Mouse (Mus musculus): ENCODE measurements around the gene Spata31d1b. TPM values are rescaled to one million over a fixed set of nuclear protein-coding genes. Genes with fewer than 3 reads are reported as not detected.
A peak's percentile ranks its signal among the peaks of the same experiment; 100 is the strongest.
"Not testable (repeated sequence)": the region's sequence is repeated elsewhere in the genome, so short reads cannot be mapped to it uniquely, and the experiment has no call there.

The Spata31d1b gene
- total and polyA plus RNA-seq, 2 experiments from 2014 or later = 0.33 TPM; not detected in 1

DNA sequence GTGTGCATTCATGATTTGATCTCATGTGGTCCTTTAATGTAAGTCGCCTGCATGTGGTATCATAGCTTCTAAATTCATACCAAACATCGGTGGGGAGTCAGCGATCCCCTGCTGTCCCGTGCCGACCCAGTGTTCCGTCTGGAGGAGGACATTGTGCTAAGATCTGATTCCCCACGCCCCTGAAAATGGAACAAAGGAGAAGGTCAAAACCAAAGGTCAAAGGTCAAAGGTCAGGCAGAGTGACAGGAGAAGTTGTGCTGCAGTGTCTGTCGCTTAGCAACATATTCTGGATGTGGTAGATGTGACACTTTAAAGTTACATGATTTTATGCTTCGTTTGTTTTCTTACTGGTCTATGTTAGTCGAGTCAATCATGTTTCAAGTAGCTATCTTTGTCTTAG lies 20.6 kb upstream of the Spata31d1b start:
- DNase-seq = peak; percentile 16
- no peak overlapping the region for H3K9ac ChIP-seq
- 41% methylated on average over 10 of the region's 10 CpGs for WGBS
- no peaks in the 10 kb centered on the region for H3K27me3 ChIP-seq (ENCODE audit: insufficient read depth, low read length)
- H3K4me3 ChIP-seq (ENCODE audit: low read depth, low read length) = no peak overlapping the region
- no peak overlapping the region for H3K27ac ChIP-seq (ENCODE audit: low read depth, low read length)
- no peak overlapping the region for H3K4me2 ChIP-seq (ENCODE audit: low read depth)
- ATAC-seq = no peak
- H3K36me3 ChIP-seq (ENCODE audit: insufficient read depth) = no peaks in the 10 kb centered on the region
- no peak for TF ChIP-seq CTCF (IDR thresholded peaks at IDR 0.05; ENCODE audit: low read depth)
- no peaks in the 10 kb centered on the region for H3K9me3 ChIP-seq (ENCODE audit: low read length)
- H3K4me1 ChIP-seq (ENCODE audit: insufficient read depth) = no peaks in the 10 kb centered on the region

DNA sequence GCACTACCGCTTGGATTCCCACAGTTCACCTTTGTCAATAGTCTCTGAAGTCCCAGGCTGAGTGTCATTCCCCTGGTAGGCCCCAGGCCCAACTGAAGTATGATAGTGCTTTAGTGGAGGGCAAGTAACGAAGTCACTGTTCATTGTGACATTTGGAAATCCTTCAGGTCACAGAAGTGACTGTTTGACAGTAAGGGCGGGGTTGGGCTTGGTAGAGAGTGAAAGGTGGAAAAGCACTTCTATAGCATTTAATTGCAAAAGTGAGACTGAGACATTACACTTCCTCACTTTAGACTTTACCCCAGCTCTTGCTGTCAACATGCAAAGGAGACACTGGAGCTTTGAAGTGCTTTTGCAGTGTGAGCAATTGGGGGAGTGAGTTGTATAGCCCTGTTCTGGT lies 18.1 kb upstream of the Spata31d1b start, which contains the start of gene 4921517D22Rik:
4921517D22Rik (minus strand) TSS at position 101 of the 400 bp plus-strand sequence.
- Histone ChIP-seq H3K27me3 (ENCODE audit: insufficient read depth, low read length) (no peaks in the 10 kb centered on the region), H3K27ac (ENCODE audit: low read depth, low read length) (no peak within 1 kb of the TSS), H3K9ac (no peak within 1 kb of the TSS), H3K9me3 (ENCODE audit: low read length) (no peaks in the 10 kb centered on the region), H3K4me1 (ENCODE audit: insufficient read depth) (no peaks in the 10 kb centered on the region), H3K4me2 (ENCODE audit: low read depth) (no peak within 1 kb of the TSS), H3K4me3 (ENCODE audit: low read depth, low read length) (no peak within 1 kb of the TSS), H3K36me3 (ENCODE audit: insufficient read depth) (no peaks in the 10 kb centered on the region)
- DNase-seq (no peak), ATAC-seq (no peak)
- 88% methylated on average over 3 of the region's 3 CpGs for WGBS
- no peak for TF ChIP-seq CTCF (IDR thresholded peaks at IDR 0.05; ENCODE audit: low read depth)

DNA sequence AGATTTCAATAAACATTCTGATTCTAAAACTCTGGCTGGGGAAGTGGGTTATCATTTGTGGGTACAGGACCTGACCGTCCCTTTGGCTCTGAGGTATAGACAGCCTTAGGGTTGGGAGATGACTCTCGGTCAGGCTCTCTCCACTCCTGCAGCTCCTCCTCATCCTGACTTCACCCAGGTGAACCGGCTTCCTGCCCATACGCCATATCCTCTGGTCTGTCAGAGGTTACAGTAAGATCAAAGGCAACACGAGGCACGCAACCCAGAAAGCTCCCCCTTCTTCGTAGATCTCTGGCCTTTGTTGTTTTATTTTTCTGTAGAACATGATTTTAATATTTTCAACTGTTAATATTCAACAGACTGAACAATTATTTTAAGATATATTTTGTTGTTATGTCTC lies 16.3 kb upstream of the Spata31d1b start:
- Histone ChIP-seq H3K4me2 (ENCODE audit: low read depth) (no peak overlapping the region), H3K27ac (ENCODE audit: low read depth, low read length) (no peak overlapping the region), H3K4me1 (ENCODE audit: insufficient read depth) (no peaks in the 10 kb centered on the region), H3K9me3 (ENCODE audit: low read length) (no peaks in the 10 kb centered on the region), H3K27me3 (ENCODE audit: insufficient read depth, low read length) (no peaks in the 10 kb centered on the region), H3K36me3 (ENCODE audit: insufficient read depth) (no peaks in the 10 kb centered on the region), H3K9ac (no peak overlapping the region), H3K4me3 (ENCODE audit: low read depth, low read length) (no peak overlapping the region)
- whole genome bisulfite sequencing = 94% methylated on average over 7 of the region's 7 CpGs
- no peak for ATAC-seq
- DNase-seq = no peak
- no peak for TF ChIP-seq CTCF (IDR thresholded peaks at IDR 0.05; ENCODE audit: low read depth)

DNA sequence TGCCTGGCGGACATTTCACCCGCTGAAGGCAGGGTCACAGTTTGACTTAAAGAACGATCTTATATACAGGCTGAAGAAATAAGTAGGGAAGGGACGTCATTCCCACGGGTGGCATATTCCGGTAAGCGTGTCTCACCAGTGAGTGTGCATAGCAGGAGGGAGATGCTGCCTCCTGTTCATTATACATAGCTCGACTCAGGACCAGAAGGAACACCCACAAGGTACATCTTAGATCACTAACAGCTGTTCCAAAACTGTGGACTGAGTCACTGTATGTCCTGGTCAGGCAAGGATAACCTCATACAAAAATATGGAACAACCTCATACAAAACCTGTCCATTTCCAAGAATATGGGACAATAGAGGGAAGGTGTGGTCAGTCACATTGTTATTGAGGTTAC lies 13.0 kb upstream of the Spata31d1b start:
- Histone ChIP-seq H3K27ac (ENCODE audit: low read depth, low read length) (no peak overlapping the region), H3K4me1 (ENCODE audit: insufficient read depth) (no peaks in the 10 kb centered on the region), H3K4me3 (ENCODE audit: low read depth, low read length) (no peak overlapping the region), H3K9ac (no peak overlapping the region), H3K36me3 (ENCODE audit: insufficient read depth) (no peaks in the 10 kb centered on the region), H3K27me3 (ENCODE audit: insufficient read depth, low read length) (no peaks in the 10 kb centered on the region), H3K9me3 (ENCODE audit: low read length) (no peaks in the 10 kb centered on the region), H3K4me2 (ENCODE audit: low read depth) (no peak overlapping the region)
- DNase-seq (no peak), ATAC-seq (no peak)
- 87% methylated on average over 8 of the region's 8 CpGs for WGBS
- TF ChIP-seq CTCF (IDR thresholded peaks at IDR 0.05; ENCODE audit: low read depth) = no peak

DNA sequence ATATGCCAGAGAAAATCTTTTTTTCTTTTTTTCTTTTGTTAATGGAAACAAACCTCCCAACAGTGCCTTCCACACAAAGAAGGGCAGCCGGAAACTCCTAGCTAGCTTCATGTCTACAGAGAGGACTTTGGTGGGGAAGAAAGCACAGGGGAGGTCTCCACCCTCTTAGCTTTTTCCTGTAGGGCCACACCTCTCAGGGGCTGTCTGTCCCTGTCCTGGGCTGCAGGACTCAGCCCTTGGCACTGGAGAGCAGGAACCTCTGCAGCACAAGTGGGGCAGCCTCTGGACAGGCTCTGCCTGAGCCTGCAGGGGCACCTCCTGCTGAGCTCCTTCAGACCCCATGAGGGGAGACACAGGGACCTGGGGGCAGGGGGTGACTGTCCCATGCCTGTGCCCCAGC lies 11.9 kb upstream of the Spata31d1b start:
- H3K4me1 ChIP-seq (ENCODE audit: insufficient read depth); ATAC-seq; H3K4me3 ChIP-seq (ENCODE audit: low read depth, low read length); H3K9me3 ChIP-seq (ENCODE audit: low read length); H3K36me3 ChIP-seq (ENCODE audit: insufficient read depth); DNase-seq; H3K9ac ChIP-seq; H3K27me3 ChIP-seq (ENCODE audit: insufficient read depth, low read length); H3K4me2 ChIP-seq (ENCODE audit: low read depth); H3K27ac ChIP-seq (ENCODE audit: low read depth, low read length): not testable (repeated sequence)
- 65% methylated on average over 1 of the region's 1 CpGs for WGBS

DNA sequence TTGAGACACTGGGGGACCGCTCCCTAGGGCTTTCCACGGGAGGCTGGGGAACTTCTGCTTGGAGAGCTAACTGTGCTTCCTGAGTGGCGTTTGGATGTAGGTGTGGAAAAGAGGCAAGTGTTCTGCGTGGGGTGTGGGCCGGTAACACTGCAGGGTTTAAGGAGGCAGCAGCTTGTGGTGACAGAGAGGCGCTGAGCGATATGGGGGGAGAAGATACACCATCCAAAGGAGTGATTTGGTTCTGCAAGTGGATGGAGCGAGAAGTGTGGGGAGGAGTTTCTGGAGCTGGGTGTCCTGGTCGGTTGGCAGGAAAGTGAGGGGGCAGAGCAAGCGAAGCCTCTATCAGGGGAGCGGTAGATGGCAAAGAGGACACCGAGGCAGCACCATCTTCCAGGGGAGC lies 8.6 kb upstream of the Spata31d1b start:
- Histone ChIP-seq H3K4me3 (ENCODE audit: low read depth, low read length) (no peak overlapping the region), H3K27ac (ENCODE audit: low read depth, low read length) (no peak overlapping the region), H3K36me3 (ENCODE audit: insufficient read depth) (no peaks in the 10 kb centered on the region), H3K27me3 (ENCODE audit: insufficient read depth, low read length) (no peaks in the 10 kb centered on the region), H3K4me1 (ENCODE audit: insufficient read depth) (no peaks in the 10 kb centered on the region), H3K4me2 (ENCODE audit: low read depth) (no peak overlapping the region), H3K9me3 (ENCODE audit: low read length) (no peaks in the 10 kb centered on the region), H3K9ac (no peak overlapping the region)
- 90% methylated on average over 12 of the region's 12 CpGs for WGBS
- no peak for TF ChIP-seq CTCF (IDR thresholded peaks at IDR 0.05; ENCODE audit: low read depth)
- ATAC-seq (no peak), DNase-seq (no peak)

DNA sequence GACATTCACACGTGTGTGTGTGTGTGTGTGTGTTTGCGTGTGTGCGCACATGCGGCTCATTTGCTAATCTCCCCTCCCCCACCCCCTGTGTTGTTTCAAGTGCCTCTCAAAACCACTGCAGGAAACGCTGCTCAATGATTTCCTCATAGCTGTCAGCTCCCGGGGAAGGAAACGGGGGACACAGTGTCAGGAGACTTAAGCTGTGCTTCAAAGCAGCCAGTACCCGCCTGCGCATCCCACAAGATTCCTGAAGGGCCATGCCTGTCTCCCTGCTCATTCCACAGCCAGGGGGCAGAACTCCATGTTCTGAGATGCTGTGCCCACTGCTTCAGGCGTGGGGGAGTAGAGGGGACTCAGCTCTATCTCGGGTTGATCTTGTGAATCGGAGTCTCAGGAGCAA lies 7.5 kb upstream of the Spata31d1b start:
- Histone ChIP-seq H3K36me3 (ENCODE audit: insufficient read depth) (no peaks in the 10 kb centered on the region), H3K4me1 (ENCODE audit: insufficient read depth) (no peaks in the 10 kb centered on the region), H3K27me3 (ENCODE audit: insufficient read depth, low read length) (no peaks in the 10 kb centered on the region), H3K9me3 (ENCODE audit: low read length) (no peaks in the 10 kb centered on the region), H3K27ac (ENCODE audit: low read depth, low read length) (peak overlapping the region; percentile 21; the same call in 1 of the 2 replicates), H3K9ac (0 out of 2 replicates have a peak overlapping the region, but pooled peaks have one; percentile 6), H3K4me2 (ENCODE audit: low read depth) (peak overlapping the region; percentile 19), H3K4me3 (ENCODE audit: low read depth, low read length) (no peak overlapping the region)
- ATAC-seq (peak; percentile 85), DNase-seq (peak; percentile 53)
- WGBS = 58% methylated on average over 12 of the region's 12 CpGs
- TF ChIP-seq CTCF (IDR thresholded peaks at IDR 0.05; ENCODE audit: low read depth) = peak; percentile 62

DNA sequence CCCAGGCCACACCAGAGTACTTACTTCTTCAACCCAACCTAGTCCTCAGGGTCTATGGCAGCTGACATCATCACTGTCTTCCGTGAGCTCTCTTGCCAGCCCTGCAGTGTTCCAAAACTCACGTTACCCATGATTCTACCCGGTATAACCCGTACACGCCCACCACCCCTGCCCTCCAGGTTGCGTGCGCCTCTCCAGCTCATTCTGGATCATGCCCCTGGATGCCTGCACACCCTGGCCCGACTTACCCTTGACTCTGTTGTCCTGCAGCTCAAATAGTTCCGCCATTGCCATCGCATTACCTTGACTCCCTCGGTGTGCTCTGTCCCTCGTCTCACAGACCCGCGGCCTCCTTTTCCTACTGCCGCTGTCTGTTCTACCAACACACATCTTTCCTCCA lies 1.9 kb upstream of the Spata31d1b start, which contains the start of gene Spata31d1a:
Spata31d1a (minus strand) TSS at position 101 of the 400 bp plus-strand sequence.
- H3K9me3 ChIP-seq (ENCODE audit: low read length) = no peaks in the 10 kb centered on the region
- no peak within 1 kb of the TSS for H3K4me2 ChIP-seq (ENCODE audit: low read depth)
- H3K27ac ChIP-seq (ENCODE audit: low read depth, low read length) = no peak within 1 kb of the TSS
- DNase-seq = no peak
- TF ChIP-seq CTCF (IDR thresholded peaks at IDR 0.05; ENCODE audit: low read depth) = no peak
- WGBS = 94% methylated on average over 15 of the region's 15 CpGs
- no peak for ATAC-seq
- no peak within 1 kb of the TSS for H3K4me3 ChIP-seq (ENCODE audit: low read depth, low read length)
- H3K27me3 ChIP-seq (ENCODE audit: insufficient read depth, low read length) = no peaks in the 10 kb centered on the region
- no peak within 1 kb of the TSS for H3K9ac ChIP-seq
- H3K36me3 ChIP-seq (ENCODE audit: insufficient read depth) = no peaks in the 10 kb centered on the region
- H3K4me1 ChIP-seq (ENCODE audit: insufficient read depth) = no peaks in the 10 kb centered on the region

Measured in forebrain, postnatal 0 days (tissue).